Mouse (Mus musculus) ovary, postnatal 14 days (tissue): ENCODE results near the gene Olfr339.
"Not testable (repeated sequence)": the region's sequence is repeated elsewhere in the genome, so short reads cannot be mapped to it uniquely, and the experiment has no call there.

Experiments used
- DNase-seq: peaks from one replicate; pipeline ENCODE4 v3.0.0; 2022; ENCODE audit warnings: low spot score

Olfr339 gene

DNA sequence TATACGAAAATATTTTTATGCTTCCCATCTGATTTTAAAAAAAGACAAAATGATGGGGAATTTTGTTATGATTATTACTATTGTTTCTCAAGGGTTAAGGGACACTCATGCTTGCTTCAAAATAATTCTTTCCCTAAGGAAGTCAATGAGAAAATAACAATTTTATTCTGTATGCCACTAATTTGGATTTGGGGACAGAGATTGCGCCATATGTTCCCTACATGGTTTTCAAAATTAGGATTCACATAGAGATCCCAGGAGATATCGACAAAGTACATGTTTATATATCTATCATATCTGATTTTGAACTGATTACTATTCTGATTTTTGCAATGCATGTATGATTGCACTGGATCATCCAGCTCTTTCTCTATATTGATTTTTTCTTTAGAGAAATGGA lies at the start of gene Olfr339:
TSS of gene Olfr339 (plus strand) at position 301 of the 400 bp plus-strand sequence.
- DNase-seq = no peak

DNA sequence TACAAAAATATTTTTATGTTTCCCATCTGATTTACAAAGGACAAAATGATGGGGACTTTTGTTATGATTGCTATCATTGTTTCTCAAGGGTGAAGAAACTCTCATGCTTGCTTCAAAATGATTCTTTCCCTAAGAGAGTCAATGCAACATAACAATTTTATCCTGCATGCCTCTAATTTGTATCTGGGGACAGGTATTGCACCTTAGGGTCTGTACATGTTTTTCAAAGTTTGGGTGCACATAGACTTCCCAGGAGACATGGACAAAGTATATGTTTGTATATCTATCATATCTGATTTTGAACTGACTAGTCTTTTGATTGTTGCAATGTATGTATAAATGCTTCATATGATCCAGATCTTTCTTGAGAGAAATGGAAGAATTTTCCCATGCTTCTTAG lies 45.5 kb upstream of the Olfr339 start, which contains the start of gene Olfr338:
TSS of gene Olfr338 (plus strand) at position 301 of the 400 bp plus-strand sequence.
- no peak for DNase-seq

DNA sequence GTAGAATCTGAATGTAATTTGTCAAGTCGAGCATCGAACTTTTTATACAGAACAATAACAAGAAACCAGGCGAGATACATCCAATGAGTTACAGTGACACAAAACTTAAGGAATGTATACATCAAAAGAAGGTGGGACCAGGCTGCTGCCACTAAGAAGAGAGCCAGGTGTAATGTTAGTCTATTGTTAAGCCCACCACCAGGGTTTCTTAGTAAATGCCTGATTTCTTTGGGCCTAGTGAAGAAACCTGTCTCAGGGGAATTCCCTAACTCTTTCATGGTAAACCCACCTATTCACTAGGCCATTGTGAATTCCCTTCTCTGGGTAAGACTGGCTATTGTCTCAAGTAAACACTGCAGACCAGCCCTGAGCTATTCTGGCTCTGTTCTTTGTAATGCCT lies 3.6 kb upstream of the Olfr339 start:
- DNase-seq = not testable (repeated sequence)

DNA sequence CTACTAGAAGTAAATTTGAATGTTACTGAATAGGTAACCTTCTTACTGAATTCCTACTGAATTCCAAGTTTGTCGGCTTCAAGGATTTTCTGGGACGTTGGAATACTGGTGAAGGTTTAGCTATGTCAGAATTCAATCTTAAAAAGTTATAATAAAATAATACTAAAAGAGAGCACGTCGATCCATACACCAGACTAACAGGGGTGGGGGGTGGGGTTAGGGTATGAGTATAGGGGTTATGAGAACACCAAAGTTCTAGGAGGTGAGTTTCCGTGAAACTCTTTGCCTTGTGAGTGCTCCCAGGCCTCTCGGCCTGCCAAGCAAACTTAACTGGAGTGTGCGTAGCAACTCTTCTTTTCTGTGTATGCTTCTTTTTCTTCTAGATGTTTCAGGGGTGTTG lies 3.2 kb upstream of the Olfr339 start:
- not testable (repeated sequence) for DNase-seq

DNA sequence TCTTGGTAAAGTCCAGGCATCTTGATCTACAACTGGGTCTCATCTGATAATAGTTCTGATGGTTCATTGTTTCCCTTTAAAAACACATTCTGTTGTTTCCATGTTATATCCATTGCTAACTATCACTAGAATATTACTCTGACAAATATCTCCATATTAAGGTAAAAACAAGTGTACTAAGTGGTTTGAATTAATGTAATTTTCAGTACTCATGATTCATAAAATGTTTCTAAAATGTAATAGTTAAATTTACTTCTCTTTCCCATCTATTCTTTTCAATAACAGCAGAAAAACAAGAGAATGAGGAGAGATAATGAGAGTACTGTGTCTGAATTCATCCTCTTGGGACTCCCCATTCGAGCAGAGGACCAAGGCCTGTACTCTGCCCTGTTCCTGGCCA lies 33.5 kb downstream of the Olfr339 start, which contains the start of gene Olfr340:
TSS of gene Olfr340 (plus strand) at position 301 of the 400 bp plus-strand sequence.
- DNase-seq = no peak

DNA sequence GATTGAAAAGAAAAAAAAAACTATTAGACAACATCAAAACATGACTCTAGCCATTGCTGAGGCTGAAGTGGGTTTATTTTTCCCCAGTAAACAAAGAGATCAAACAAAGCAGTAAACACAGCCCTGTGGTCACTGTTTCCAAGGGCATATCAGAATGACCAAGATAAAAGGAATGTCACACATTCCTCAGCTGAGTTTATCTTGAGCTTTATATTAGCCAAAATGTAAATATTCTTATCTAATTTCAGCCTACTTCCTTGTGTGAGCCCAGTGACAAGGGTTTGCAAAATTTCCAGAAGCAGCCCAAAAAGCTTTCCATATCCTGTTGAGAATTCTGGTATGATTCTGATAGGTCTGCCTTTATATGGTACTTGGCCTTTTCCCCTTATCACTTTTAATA lies 54.9 kb downstream of the Olfr339 start:
- DNase-seq = no peak
